Mouse (Mus musculus): ENCODE results near the gene Dennd5b.

- no peak for TF ChIP-seq HCFC1 (IDR thresholded peaks at IDR 0.05; ENCODE audit: borderline replicate concordance, insufficient read depth, low read length)
- no peak for TF ChIP-seq ZC3H11A (IDR thresholded peaks at IDR 0.05; ENCODE audit: borderline replicate concordance, low read depth, low read length)
These were observed 6.9 kb downstream of the Dennd5b start for GRCm38 (mm10) chr6:149094555-149094954.
